Mouse (Mus musculus): ENCODE results near the gene Rad23a. TPM values are rescaled to one million over a fixed set of nuclear protein-coding genes. Genes with fewer than 3 reads are reported as not detected.
A peak's percentile ranks its signal among the peaks of the same experiment; 100 is the strongest.

Gene Rad23a
- polyA plus RNA-seq, 1 experiment from 2014 or later = 96.0 TPM

- WGBS = 60% methylated on average over 12 of the region's 12 CpGs
- no peaks in the 10 kb centered on the region for H3K36me3 ChIP-seq
- H3K9me3 ChIP-seq = no peaks in the 10 kb centered on the region
- no peak overlapping the region for H3K4me2 ChIP-seq (replicated peaks)
- peaks cover 10% of the 10 kb centered on the region; the same call in 1 of the 2 replicates for H3K4me1 ChIP-seq
- no peak for ATAC-seq (ENCODE audit: insufficient number of reproducible peaks, insufficient read depth, low FRiP score, low TSS enrichment)
- H3K27ac ChIP-seq = no peak overlapping the region
- no peak overlapping the region for H3K4me3 ChIP-seq
- H3K9ac ChIP-seq = no peak overlapping the region
- peaks cover 71% of the 10 kb centered on the region for H3K27me3 ChIP-seq
These were observed 31.1 kb downstream of the Rad23a start for GRCm38 (mm10) chr8:84809109-84809940.

- 96% methylated on average over 5 of the region's 5 CpGs for WGBS
These were observed 34.4 kb downstream of the Rad23a start for GRCm38 (mm10) chr8:84806031-84806430.

GRCm38 (mm10) chr8:84799999-84800831 is 40.2 kb downstream of the Rad23a start, which contains the start of gene Nfix:
TSS of gene Nfix (minus strand) at chr8:84800344.
- no peak for ATAC-seq (ENCODE audit: insufficient number of reproducible peaks, insufficient read depth, low FRiP score, low TSS enrichment)
- no peaks in the 10 kb centered on the region for H3K9me3 ChIP-seq
- H3K4me3 ChIP-seq = peak within 1 kb of the TSS; percentile 67
- peak within 1 kb of the TSS; percentile 94 for H3K9ac ChIP-seq
- 4% methylated on average over 33 of the region's 125 CpGs for WGBS
- peaks cover 13% of the 10 kb centered on the region for H3K36me3 ChIP-seq
- peaks cover 89% of the 10 kb centered on the region for H3K27me3 ChIP-seq
- H3K4me1 ChIP-seq = peaks cover 25% of the 10 kb centered on the region
- H3K4me2 ChIP-seq (replicated peaks) = peak within 1 kb of the TSS; percentile 67
- H3K27ac ChIP-seq = peak within 1 kb of the TSS; percentile 71

More at GRCm38 (mm10) chr8:84806031-84806430, 34.4 kb downstream of the Rad23a start:
- H3K4me2 ChIP-seq (replicated peaks) = no peak overlapping the region
- H3K4me1 ChIP-seq = peaks cover 12% of the 10 kb centered on the region
- no peak overlapping the region for H3K27ac ChIP-seq
- H3K9me3 ChIP-seq = no peaks in the 10 kb centered on the region
- no peak overlapping the region for H3K9ac ChIP-seq
- peaks cover 78% of the 10 kb centered on the region for H3K27me3 ChIP-seq
- no peaks in the 10 kb centered on the region for H3K36me3 ChIP-seq
- ATAC-seq (ENCODE audit: insufficient number of reproducible peaks, insufficient read depth, low FRiP score, low TSS enrichment) = no peak
- no peak overlapping the region for H3K4me3 ChIP-seq

- peaks cover 31% of the 10 kb centered on the region for H3K4me1 ChIP-seq
- no peaks in the 10 kb centered on the region for H3K9me3 ChIP-seq
- peak overlapping the region; percentile 67 for H3K4me3 ChIP-seq
- peaks cover 89% of the 10 kb centered on the region for H3K27me3 ChIP-seq
- peaks cover 13% of the 10 kb centered on the region for H3K36me3 ChIP-seq
- ATAC-seq (ENCODE audit: insufficient number of reproducible peaks, insufficient read depth, low FRiP score, low TSS enrichment) = no peak
- H3K4me2 ChIP-seq (replicated peaks) = peak overlapping the region; percentile 67
- peak overlapping the region; percentile 71 for H3K27ac ChIP-seq
- under 1% methylated on average over 86 of the region's 108 CpGs for WGBS
- peak overlapping the region; percentile 94 for H3K9ac ChIP-seq
These were observed 41.1 kb downstream of the Rad23a start for GRCm38 (mm10) chr8:84799136-84799931.

GRCm38 (mm10) chr8:84798446-84799135 is 41.9 kb downstream of the Rad23a start:
- H3K27me3 ChIP-seq = peaks cover 89% of the 10 kb centered on the region
- H3K36me3 ChIP-seq = peaks cover 13% of the 10 kb centered on the region
- no peak overlapping the region for H3K27ac ChIP-seq
- H3K4me1 ChIP-seq = peaks cover 37% of the 10 kb centered on the region
- H3K9ac ChIP-seq = peak overlapping the region; percentile 94
- 34% methylated on average over 10 of the region's 10 CpGs for WGBS
- H3K4me3 ChIP-seq = peak overlapping the region; percentile 67
- ATAC-seq (ENCODE audit: insufficient number of reproducible peaks, insufficient read depth, low FRiP score, low TSS enrichment) = no peak
- H3K4me2 ChIP-seq (replicated peaks) = peak overlapping the region; percentile 67
- no peaks in the 10 kb centered on the region for H3K9me3 ChIP-seq

- Histone ChIP-seq H3K36me3 (peaks cover 13% of the 10 kb centered on the region), H3K27ac (no peak overlapping the region), H3K9ac (no peak overlapping the region), H3K27me3 (peaks cover 90% of the 10 kb centered on the region), H3K4me3 (peak overlapping the region; percentile 67; the same call in 1 of the 2 replicates), H3K4me1 (peaks cover 32% of the 10 kb centered on the region), H3K9me3 (no peaks in the 10 kb centered on the region), H3K4me2 (replicated peaks) (peak overlapping the region; percentile 67)
- ATAC-seq (ENCODE audit: insufficient number of reproducible peaks, insufficient read depth, low FRiP score, low TSS enrichment) = no peak
- 77% methylated on average over 6 of the region's 6 CpGs for WGBS
These were observed 42.5 kb downstream of the Rad23a start for GRCm38 (mm10) chr8:84797971-84798370.

GRCm38 (mm10) chr8:84797256-84797797 is 43.1 kb downstream of the Rad23a start:
- H3K4me3 ChIP-seq = no peak overlapping the region

GRCm38 (mm10) chr8:84794486-84794885 is 46.0 kb downstream of the Rad23a start:
- H3K4me3 ChIP-seq = no peak overlapping the region
- 42% methylated on average over 7 of the region's 7 CpGs for WGBS
- H3K27me3 ChIP-seq = peaks cover 94% of the 10 kb centered on the region
- H3K36me3 ChIP-seq = peaks cover 13% of the 10 kb centered on the region
- no peak overlapping the region for H3K27ac ChIP-seq
- no peaks in the 10 kb centered on the region for H3K9me3 ChIP-seq
- no peak overlapping the region for H3K9ac ChIP-seq
- H3K4me1 ChIP-seq = peaks cover 27% of the 10 kb centered on the region
- no peak overlapping the region for H3K4me2 ChIP-seq (replicated peaks)
- no peak for ATAC-seq (ENCODE audit: insufficient number of reproducible peaks, insufficient read depth, low FRiP score, low TSS enrichment)

More at GRCm38 (mm10) chr8:84797256-84797797, 43.1 kb downstream of the Rad23a start:
- no peak overlapping the region for H3K4me2 ChIP-seq (replicated peaks)
- no peak overlapping the region for H3K27ac ChIP-seq
- H3K9me3 ChIP-seq = no peaks in the 10 kb centered on the region
- H3K27me3 ChIP-seq = peaks cover 90% of the 10 kb centered on the region
- no peak overlapping the region for H3K9ac ChIP-seq
- H3K4me1 ChIP-seq = peaks cover 31% of the 10 kb centered on the region
- ATAC-seq (ENCODE audit: insufficient number of reproducible peaks, insufficient read depth, low FRiP score, low TSS enrichment) = no peak
- peaks cover 13% of the 10 kb centered on the region for H3K36me3 ChIP-seq
- WGBS = 73% methylated on average over 15 of the region's 15 CpGs

GRCm38 (mm10) chr8:84793791-84794485 is 46.5 kb downstream of the Rad23a start:
- Histone ChIP-seq H3K27ac (no peak overlapping the region), H3K4me1 (peaks cover 30% of the 10 kb centered on the region), H3K4me3 (no peak overlapping the region), H3K4me2 (replicated peaks) (no peak overlapping the region), H3K9ac (no peak overlapping the region), H3K9me3 (no peaks in the 10 kb centered on the region), H3K27me3 (peaks cover 96% of the 10 kb centered on the region), H3K36me3 (peaks cover 13% of the 10 kb centered on the region)
- 55% methylated on average over 13 of the region's 13 CpGs for WGBS
- ATAC-seq (ENCODE audit: insufficient number of reproducible peaks, insufficient read depth, low FRiP score, low TSS enrichment) = 0 out of 2 replicates have a peak, but pooled peaks have one; percentile 18

- H3K9me3 ChIP-seq = no peaks in the 10 kb centered on the region
- peaks cover 30% of the 10 kb centered on the region for H3K4me1 ChIP-seq
These were observed 47.3 kb downstream of the Rad23a start for GRCm38 (mm10) chr8:84793134-84793533.

More at GRCm38 (mm10) chr8:84793134-84793533, 47.3 kb downstream of the Rad23a start:
- no peak overlapping the region for H3K4me2 ChIP-seq (replicated peaks)
- H3K36me3 ChIP-seq = peaks cover 13% of the 10 kb centered on the region
- peaks cover 96% of the 10 kb centered on the region for H3K27me3 ChIP-seq
- H3K9ac ChIP-seq = no peak overlapping the region; the same call in 1 of the 2 replicates
- 77% methylated on average over 9 of the region's 9 CpGs for WGBS
- no peak overlapping the region for H3K4me3 ChIP-seq
- no peak for ATAC-seq (ENCODE audit: insufficient number of reproducible peaks, insufficient read depth, low FRiP score, low TSS enrichment)
- H3K27ac ChIP-seq = no peak overlapping the region
